Mouse (Mus musculus) E14TG2a.4 (cell line): ENCODE measurements around the gene Mia.

Experiments used
- H3K27me3 ChIP-seq: 2 replicates; pipeline ENCODE4 v1.6.1; 2014; ENCODE audit warnings: low read length, control low read depth; ENCODE audit not compliant: insufficient read depth
- H3K36me3 ChIP-seq: 2 replicates; pipeline ENCODE4 v1.6.1; 2014; ENCODE audit warnings: low read length, control low read depth; ENCODE audit not compliant: insufficient read depth
- H3K4me1 ChIP-seq: replicated peaks from 2 replicates; pipeline ENCODE4 v1.6.1; 2014; ENCODE audit warnings: low read depth, low read length, control low read depth
- H3K4me3 ChIP-seq: replicated peaks from 2 replicates; pipeline ENCODE4 v1.5.1; 2014; ENCODE audit warnings: mild to moderate bottlenecking, low read length
- H3K9me3 ChIP-seq: 2 replicates; pipeline ENCODE4 v1.6.1; 2014; ENCODE audit warnings: low read length, control low read depth
- CTCF ChIP-seq: conservative IDR thresholded peaks from 2 replicates; pipeline ENCODE4 v1.5.1; 2014; ENCODE audit warnings: low read length
- NANOG ChIP-seq: IDR thresholded peaks from 2 replicates; pipeline ENCODE4 v1.6.1; 2014; ENCODE audit warnings: borderline replicate concordance, low read length, mixed read lengths
- POU5F1 ChIP-seq: IDR thresholded peaks from 2 replicates; pipeline ENCODE4 v1.6.1; 2014; ENCODE audit warnings: low read length, borderline replicate concordance

Mia gene

GRCm38 (mm10) chr7:27219937-27220336 is 39.0 kb upstream of the Mia start:
- H3K4me3 ChIP-seq, result no peak overlapping the region
- TF ChIP-seq NANOG (no peak), CTCF (no peak), POU5F1 (no peak)
- H3K4me1 ChIP-seq, result peaks cover 63% of the 10 kb centered on the region
- H3K27me3 ChIP-seq, result no peaks in the 10 kb centered on the region
- H3K36me3 ChIP-seq, result peaks cover 72% of the 10 kb centered on the region
- no peaks in the 10 kb centered on the region for H3K9me3 ChIP-seq

DNA sequence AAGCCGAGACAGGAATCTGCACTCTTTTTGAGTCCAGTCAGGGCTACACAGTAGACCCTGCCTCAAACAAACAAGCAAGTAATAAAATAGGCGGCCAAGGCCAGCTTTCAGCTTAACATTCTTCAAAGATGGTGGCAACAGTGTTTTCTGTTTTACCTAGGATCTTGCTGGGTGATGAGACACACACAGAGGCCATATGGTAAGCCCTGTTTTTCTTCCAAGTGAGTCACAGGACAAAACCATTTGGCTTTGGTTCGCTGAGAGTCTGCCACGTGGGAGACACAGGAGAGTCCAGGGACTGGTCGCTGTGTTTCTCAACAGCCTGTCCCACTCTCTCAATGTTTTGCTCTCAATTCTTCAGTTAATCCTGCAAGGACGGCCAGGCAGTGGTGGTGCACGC is 37.6 kb upstream of the Mia start:
- peaks cover 49% of the 10 kb centered on the region for H3K4me1 ChIP-seq
- H3K36me3 ChIP-seq, result peaks cover 76% of the 10 kb centered on the region
- H3K27me3 ChIP-seq, result no peaks in the 10 kb centered on the region
- H3K4me3 ChIP-seq, result no peak overlapping the region
- H3K9me3 ChIP-seq, result no peaks in the 10 kb centered on the region
- TF ChIP-seq POU5F1 (no peak), CTCF (no peak), NANOG (no peak)

DNA sequence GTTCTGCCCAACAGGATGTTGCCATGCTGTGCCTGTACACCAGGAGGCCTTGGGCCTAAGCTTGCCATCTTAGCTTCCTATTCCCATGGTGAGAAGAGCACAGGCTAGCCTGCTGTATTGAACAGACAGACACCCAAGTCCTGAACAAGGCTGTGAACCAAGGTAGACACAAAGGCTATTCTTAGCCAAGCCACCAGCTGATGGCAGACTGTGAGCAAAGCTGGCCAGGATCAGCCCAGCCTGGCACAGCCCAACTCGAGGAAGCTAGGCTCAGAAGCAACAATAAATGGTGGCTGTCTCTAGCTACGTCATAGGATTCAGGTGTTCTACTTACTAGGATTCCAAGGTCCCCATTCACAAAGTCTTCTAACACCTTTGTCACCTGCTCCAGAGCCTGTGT is 31.7 kb upstream of the Mia start:
- Histone ChIP-seq H3K36me3 (peaks cover 92% of the 10 kb centered on the region), H3K9me3 (no peaks in the 10 kb centered on the region), H3K27me3 (no peaks in the 10 kb centered on the region), H3K4me1 (peaks cover 23% of the 10 kb centered on the region), H3K4me3 (no peak overlapping the region)
- TF ChIP-seq CTCF (no peak), POU5F1 (no peak), NANOG (no peak)

DNA sequence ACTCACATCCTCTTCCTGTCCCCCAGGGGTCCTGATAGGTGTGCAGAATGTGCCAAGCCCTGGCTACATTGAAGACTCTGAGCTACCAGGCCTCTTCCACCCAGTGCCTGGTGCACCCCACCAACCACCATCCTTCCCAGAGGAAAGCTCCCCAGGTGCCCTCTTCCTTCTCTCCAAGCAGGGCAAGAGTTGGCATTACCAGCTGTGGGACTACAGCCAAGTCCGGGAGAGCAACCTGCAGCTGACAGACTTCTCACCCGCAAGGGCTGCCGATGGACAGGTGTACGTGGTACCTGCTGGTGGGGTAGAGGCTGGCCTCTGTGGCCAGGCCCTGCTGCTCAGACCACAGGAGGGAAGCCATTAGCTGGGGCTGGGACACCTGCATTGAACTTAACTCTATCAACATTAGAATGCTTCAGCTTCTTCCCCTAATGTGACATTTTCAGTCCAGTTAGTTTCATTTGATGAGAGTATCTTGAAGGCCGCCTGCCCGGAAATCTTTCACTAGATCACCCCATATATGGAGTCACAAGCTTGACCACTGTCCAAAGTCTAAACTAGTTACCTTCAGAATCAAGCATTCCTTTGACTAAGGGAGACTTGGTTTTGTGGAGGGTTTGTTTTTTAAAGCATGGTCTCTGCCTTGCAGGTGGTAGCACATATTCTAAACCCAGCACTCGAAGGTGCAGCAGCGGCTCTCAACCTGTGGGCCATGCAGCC is 22.9 kb upstream of the Mia start:
- Histone ChIP-seq H3K36me3 (peaks cover 88% of the 10 kb centered on the region), H3K4me1 (peaks cover 38% of the 10 kb centered on the region), H3K9me3 (no peaks in the 10 kb centered on the region), H3K27me3 (no peaks in the 10 kb centered on the region), H3K4me3 (no peak overlapping the region)
- TF ChIP-seq NANOG (no peak), POU5F1 (no peak), CTCF (no peak)

- H3K4me1 ChIP-seq, result peaks cover 67% of the 10 kb centered on the region
- peaks cover 71% of the 10 kb centered on the region for H3K36me3 ChIP-seq
- no peak for TF ChIP-seq CTCF
- TF ChIP-seq NANOG, result peak; percentile 23; the same call in 1 of the 2 replicates
- 0 out of 2 replicates have a peak overlapping the region, but pooled peaks have one; percentile 24 for H3K4me3 ChIP-seq
- H3K9me3 ChIP-seq, result no peaks in the 10 kb centered on the region
- no peaks in the 10 kb centered on the region for H3K27me3 ChIP-seq
These were observed 17.8 kb upstream of the Mia start for GRCm38 (mm10) chr7:27198779-27199178.

DNA sequence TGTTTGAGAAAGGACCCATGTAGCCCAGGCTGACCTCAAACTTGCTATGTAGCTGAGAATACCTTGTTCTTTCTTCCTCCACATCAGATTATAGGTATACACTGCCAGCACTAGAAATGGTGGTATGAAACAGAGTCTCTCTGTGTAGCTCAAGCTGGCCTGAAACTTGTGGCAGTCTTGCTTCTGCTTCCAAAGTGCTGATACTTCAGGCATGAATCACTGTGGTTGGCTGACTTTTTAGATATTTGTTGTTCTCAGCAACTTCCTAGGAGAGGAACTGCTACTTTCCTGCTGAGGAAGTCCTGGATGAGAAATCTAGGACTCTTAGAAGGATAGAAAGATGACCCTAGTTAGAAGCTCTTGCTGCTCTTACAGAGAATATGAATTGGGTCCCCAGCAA is 17.4 kb upstream of the Mia start:
- H3K36me3 ChIP-seq, result peaks cover 71% of the 10 kb centered on the region

DNA sequence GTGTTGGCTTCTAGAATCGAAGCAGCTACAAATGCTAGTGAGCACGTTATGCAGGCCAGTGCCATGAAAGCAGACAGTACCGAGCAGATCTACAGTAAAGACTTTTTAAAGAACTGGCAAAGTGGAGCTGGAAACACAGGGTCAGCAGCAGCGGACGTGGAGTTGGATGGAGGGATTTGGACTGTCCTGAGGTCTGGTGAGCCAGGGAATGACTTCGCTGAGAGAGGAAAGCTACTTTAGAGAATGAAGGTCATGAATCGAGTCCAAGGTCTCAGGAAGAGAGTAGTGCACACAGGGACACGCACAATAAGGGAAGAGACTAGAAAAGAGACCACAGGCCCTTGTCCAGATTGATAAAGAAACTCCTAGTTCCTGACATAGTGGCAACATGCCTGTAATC is 16.7 kb upstream of the Mia start:
- H3K9me3 ChIP-seq, result no peaks in the 10 kb centered on the region
- peaks cover 71% of the 10 kb centered on the region for H3K36me3 ChIP-seq
- H3K4me3 ChIP-seq, result peak overlapping the region; percentile 66
- peaks cover 67% of the 10 kb centered on the region for H3K4me1 ChIP-seq
- no peaks in the 10 kb centered on the region for H3K27me3 ChIP-seq
- TF ChIP-seq NANOG (no peak), POU5F1 (no peak), CTCF (no peak)

More for the DNA sequence above, 17.4 kb upstream of the Mia start:
- Histone ChIP-seq H3K27me3 (no peaks in the 10 kb centered on the region), H3K4me1 (peaks cover 67% of the 10 kb centered on the region), H3K9me3 (no peaks in the 10 kb centered on the region), H3K4me3 (0 out of 2 replicates have a peak overlapping the region, but pooled peaks have one; percentile 24)
- TF ChIP-seq CTCF, result no peak
- no peak for TF ChIP-seq POU5F1
- TF ChIP-seq NANOG, result no peak

- H3K36me3 ChIP-seq, result peaks cover 71% of the 10 kb centered on the region
- TF ChIP-seq POU5F1, result no peak
- TF ChIP-seq NANOG, result no peak
- TF ChIP-seq CTCF, result no peak
- H3K4me1 ChIP-seq, result peaks cover 67% of the 10 kb centered on the region
- no peaks in the 10 kb centered on the region for H3K9me3 ChIP-seq
- no peaks in the 10 kb centered on the region for H3K27me3 ChIP-seq
- peak overlapping the region; percentile 66 for H3K4me3 ChIP-seq
These were observed 16.2 kb upstream of the Mia start for GRCm38 (mm10) chr7:27197136-27197535.

DNA sequence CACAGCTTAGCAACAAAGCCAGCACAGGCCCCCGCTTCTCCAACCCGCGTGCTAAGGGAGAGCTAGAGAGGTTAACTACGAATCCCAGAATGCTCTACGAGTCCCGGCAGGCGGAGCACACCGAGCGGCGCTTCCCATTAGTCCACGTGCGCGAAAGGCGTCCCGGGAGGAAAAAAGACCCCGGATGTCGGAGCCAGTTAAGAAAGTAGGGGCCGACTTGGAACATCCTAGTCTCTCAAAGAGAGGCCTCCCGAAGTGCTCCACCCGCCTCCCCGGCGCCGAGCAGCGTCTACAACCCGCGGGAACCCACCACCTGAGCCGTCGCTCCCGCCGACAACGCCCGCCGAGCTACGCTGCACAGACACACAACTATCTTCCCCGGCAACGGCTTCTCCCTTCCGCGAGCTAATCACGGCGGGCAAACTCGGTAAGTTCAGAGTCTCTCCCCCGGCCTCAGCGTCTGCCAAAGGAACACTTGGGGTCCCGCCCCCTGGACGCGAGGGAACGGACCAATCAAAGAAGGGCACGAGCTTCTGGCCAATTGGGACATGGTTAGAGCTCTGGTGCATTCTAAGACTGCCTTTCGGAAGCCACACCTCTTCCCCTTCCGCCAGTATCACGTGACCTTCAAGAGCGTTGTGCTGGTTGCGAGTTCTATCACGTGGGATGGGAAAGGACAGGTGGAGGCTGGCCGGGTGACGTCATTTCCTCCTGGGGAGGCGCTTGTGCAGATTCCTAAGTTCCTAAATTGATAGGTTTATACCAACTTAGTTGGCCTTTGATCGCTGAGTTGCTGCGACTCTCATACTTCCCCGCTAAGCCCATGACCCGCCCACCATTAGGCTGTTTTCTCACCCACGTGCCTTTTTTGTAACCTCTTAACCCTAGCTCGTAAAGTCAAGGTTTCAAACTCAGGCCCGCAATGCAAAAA is 15.0 kb upstream of the Mia start, which contains the start of the genes BC024978 and Snrpa:
Gene BC024978, plus strand, starts transcription at position 101 of the 931 bp plus-strand sequence.
Gene Snrpa, minus strand, starts transcription at position 591 of the 931 bp plus-strand sequence.
- peak within 1 kb of the TSS; percentile 94 for H3K4me3 ChIP-seq
- no peaks in the 10 kb centered on the region for H3K9me3 ChIP-seq
- H3K36me3 ChIP-seq, result peaks cover 73% of the 10 kb centered on the region
- peaks cover 78% of the 10 kb centered on the region for H3K4me1 ChIP-seq
- no peaks in the 10 kb centered on the region for H3K27me3 ChIP-seq
- no peak for TF ChIP-seq NANOG
- TF ChIP-seq POU5F1, result no peak
- no peak for TF ChIP-seq CTCF
